Mouse (Mus musculus) kidney, embryonic 15.5 days (tissue): ENCODE data around the gene Mstn. TPM values are rescaled to one million over a fixed set of nuclear protein-coding genes. Genes with fewer than 3 reads are reported as not detected.

Experiments
- ATAC-seq: fragments of 200-750 bp; cut with Nextera tagmentation; replicated peaks from 2 replicates; pipeline ENCODE4 v1.8.0; 2017; ENCODE audit warnings: moderate TSS enrichment; ENCODE audit not compliant: low FRiP score
- H3K27ac ChIP-seq: fragments of 300-500 bp; sonication (generic); 2 replicates; pipeline ENCODE4 v1.5.1; 2015; ENCODE audit warnings: mild to moderate bottlenecking, inconsistent platforms
- H3K27me3 ChIP-seq: fragments of 300-500 bp; sonication (generic); 2 replicates; pipeline ENCODE4 v1.6.1; 2015; ENCODE audit warnings: inconsistent platforms
- H3K36me3 ChIP-seq: fragments of 300-500 bp; sonication (generic); 2 replicates; pipeline ENCODE4 v1.6.1; 2015; ENCODE audit warnings: inconsistent platforms
- H3K4me1 ChIP-seq: fragments of 300-500 bp; sonication (generic); 2 replicates; pipeline ENCODE4 v1.6.1; 2015; ENCODE audit warnings: inconsistent platforms
- H3K4me2 ChIP-seq: fragments of 300-500 bp; sonication (generic); 2 replicates; pipeline ENCODE4 v1.6.1; 2015; ENCODE audit warnings: moderate library complexity, mild to moderate bottlenecking, inconsistent platforms
- H3K4me3 ChIP-seq: fragments of 300-500 bp; sonication (generic); replicated peaks from 2 replicates; pipeline ENCODE4 v1.5.1; 2015; ENCODE audit warnings: mild to moderate bottlenecking, inconsistent platforms
- H3K9ac ChIP-seq: fragments of 300-500 bp; sonication (generic); 2 replicates; pipeline ENCODE4 v1.6.1; 2015; ENCODE audit warnings: mild to moderate bottlenecking, inconsistent platforms
- H3K9me3 ChIP-seq: fragments of 300-500 bp; sonication (generic); replicated peaks from 2 replicates; pipeline ENCODE4 v1.6.1; 2016; ENCODE audit warnings: inconsistent platforms
- WGBS: fragments of 180-500 bp; shearing (Covaris S2); methylation state at CpG from one replicate; pipeline ENCODE4 v1.1.7; 2015; ENCODE audit warnings: mixed read lengths; 5-methylcytosine and 5-hydroxymethylcytosine counted together
- polyA plus RNA-seq: library from polyadenylated mRNA; unstranded; fragments of >200 nt; fragmentation: Nextera tagmentation; extraction: Ambion mirVana; gene quantifications from 2 replicates; pipeline ENCODE4 v1.2.1, GENCODE M21; 2015

Gene Mstn
- 0.38 and 0.72 TPM in 2 replicates for polyA plus RNA-seq

DNA sequence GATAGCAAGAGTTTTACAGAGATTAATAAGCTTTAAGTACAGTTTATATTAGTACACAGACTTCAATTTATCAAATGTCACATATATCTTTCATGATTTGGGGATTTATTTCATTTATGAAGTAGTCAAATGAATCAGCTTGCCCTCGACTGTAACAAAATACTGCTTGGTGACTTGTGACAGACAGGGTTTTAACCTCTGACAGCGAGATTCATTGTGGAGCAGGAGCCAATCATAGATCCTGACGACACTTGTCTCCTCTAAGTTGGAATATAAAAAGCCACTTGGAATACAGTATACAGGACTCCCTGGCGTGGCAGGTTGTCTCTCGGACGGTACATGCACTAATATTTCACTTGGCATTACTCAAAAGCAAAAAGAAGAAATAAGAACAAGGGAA lies at the start of gene Mstn:
Gene Mstn (plus strand): TSS at position 301 of the 400 bp plus-strand sequence.
- no peak for ATAC-seq
- no peaks in the 10 kb centered on the region for H3K36me3 ChIP-seq
- H3K4me1 ChIP-seq = peaks cover 10% of the 10 kb centered on the region
- WGBS = 38% methylated on average over 6 of the region's 6 CpGs
- H3K4me2 ChIP-seq = peak within 1 kb of the TSS; percentile 30; the same call in 1 of the 2 replicates
- no peaks in the 10 kb centered on the region for H3K27me3 ChIP-seq
- no peak within 1 kb of the TSS for H3K4me3 ChIP-seq
- H3K9ac ChIP-seq = no peak within 1 kb of the TSS
- no peak within 1 kb of the TSS for H3K27ac ChIP-seq
- no peaks in the 10 kb centered on the region for H3K9me3 ChIP-seq

GRCm38 (mm10) chr1:53014716-53015115 lies 46.7 kb upstream of the Mstn start:
- Histone ChIP-seq H3K4me3 (no peak overlapping the region), H3K27ac (no peak overlapping the region), H3K4me2 (no peak overlapping the region), H3K36me3 (no peaks in the 10 kb centered on the region), H3K9me3 (no peaks in the 10 kb centered on the region), H3K27me3 (no peaks in the 10 kb centered on the region), H3K9ac (no peak overlapping the region), H3K4me1 (no peaks in the 10 kb centered on the region)
- WGBS = 82% methylated on average over 6 of the region's 6 CpGs
- no peak for ATAC-seq

DNA sequence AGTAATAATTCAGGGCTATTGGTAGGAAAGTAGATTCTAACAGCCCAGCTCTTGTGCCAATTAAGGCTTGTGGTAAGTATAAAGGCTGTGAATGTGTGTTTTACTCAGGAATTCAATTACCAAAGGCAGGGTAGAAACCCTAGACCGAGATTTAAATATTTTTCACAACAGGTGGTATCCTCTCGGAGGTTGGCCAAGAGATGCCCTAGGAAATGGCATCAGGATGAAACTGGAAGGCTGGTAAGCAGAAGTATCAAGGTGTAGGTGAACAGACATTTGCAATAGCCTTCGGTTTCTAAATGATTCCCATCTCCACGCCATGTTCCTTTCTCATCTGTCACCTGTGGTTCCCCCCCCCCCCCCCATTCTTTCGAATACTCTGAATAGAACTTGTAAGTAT lies 45.8 kb upstream of the Mstn start:
- H3K27me3 ChIP-seq = no peaks in the 10 kb centered on the region
- ATAC-seq = no peak
- H3K36me3 ChIP-seq = no peaks in the 10 kb centered on the region
- H3K4me1 ChIP-seq = no peaks in the 10 kb centered on the region
- H3K9ac ChIP-seq = no peak overlapping the region
- no peaks in the 10 kb centered on the region for H3K9me3 ChIP-seq
- H3K4me2 ChIP-seq = no peak overlapping the region
- no peak overlapping the region for H3K27ac ChIP-seq
- WGBS = 82% methylated on average over 5 of the region's 5 CpGs
- no peak overlapping the region for H3K4me3 ChIP-seq

GRCm38 (mm10) chr1:53018746-53019505 lies 42.5 kb upstream of the Mstn start:
- 62% methylated on average over 3 of the region's 3 CpGs for WGBS
- Histone ChIP-seq H3K4me2 (no peak overlapping the region), H3K36me3 (no peaks in the 10 kb centered on the region), H3K9me3 (no peaks in the 10 kb centered on the region), H3K27me3 (no peaks in the 10 kb centered on the region), H3K4me1 (no peaks in the 10 kb centered on the region), H3K27ac (no peak overlapping the region), H3K9ac (no peak overlapping the region), H3K4me3 (no peak overlapping the region)
- ATAC-seq = no peak

- Histone ChIP-seq H3K4me2 (no peak within 1 kb of the TSS), H3K9ac (no peak within 1 kb of the TSS), H3K4me1 (no peaks in the 10 kb centered on the region), H3K27me3 (no peaks in the 10 kb centered on the region), H3K4me3 (no peak within 1 kb of the TSS), H3K36me3 (no peaks in the 10 kb centered on the region), H3K9me3 (no peaks in the 10 kb centered on the region), H3K27ac (no peak within 1 kb of the TSS)
- 65% methylated on average over 5 of the region's 5 CpGs for WGBS
- ATAC-seq = no peak
Measured at GRCm38 (mm10) chr1:53020079-53020478, 41.4 kb upstream of the Mstn start, which contains the start of gene 1700019D03Rik. Gene 1700019D03Rik (minus strand): TSS chr1:53020179.

DNA sequence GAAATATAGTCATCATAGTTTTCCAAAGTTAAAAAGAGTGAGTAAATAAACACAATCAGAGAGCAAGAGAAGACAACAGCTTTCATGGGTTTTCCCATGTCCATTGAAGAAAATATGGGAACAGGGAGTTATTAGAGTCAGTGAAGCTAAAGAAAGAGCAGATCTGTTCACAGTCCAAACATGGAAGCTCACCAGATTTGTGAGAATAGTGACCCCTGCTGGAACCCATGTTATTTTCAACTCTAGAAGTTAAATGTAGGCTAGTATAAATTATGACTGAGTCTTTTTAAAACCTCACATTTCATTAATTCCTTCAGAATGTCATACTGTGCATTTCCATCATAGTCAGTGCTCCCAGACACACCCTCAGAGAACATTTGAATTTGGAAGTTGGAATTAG lies 28.9 kb upstream of the Mstn start:
- H3K27me3 ChIP-seq = no peaks in the 10 kb centered on the region
- no peak for ATAC-seq

GRCm38 (mm10) chr1:53037443-53037871 lies 24.0 kb upstream of the Mstn start:
- Histone ChIP-seq H3K4me2 (no peak overlapping the region), H3K9me3 (no peaks in the 10 kb centered on the region), H3K9ac (no peak overlapping the region), H3K27ac (no peak overlapping the region), H3K4me1 (no peaks in the 10 kb centered on the region), H3K27me3 (no peaks in the 10 kb centered on the region), H3K4me3 (no peak overlapping the region), H3K36me3 (no peaks in the 10 kb centered on the region)
- WGBS = 83% methylated on average over 5 of the region's 5 CpGs
- no peak for ATAC-seq

More for the DNA sequence above, 28.9 kb upstream of the Mstn start:
- H3K4me3 ChIP-seq = no peak overlapping the region
- H3K36me3 ChIP-seq = no peaks in the 10 kb centered on the region
- H3K9ac ChIP-seq = no peak overlapping the region
- H3K9me3 ChIP-seq = no peaks in the 10 kb centered on the region
- no peaks in the 10 kb centered on the region for H3K4me1 ChIP-seq
- no peak overlapping the region for H3K4me2 ChIP-seq
- H3K27ac ChIP-seq = no peak overlapping the region

GRCm38 (mm10) chr1:53049763-53050427 lies 11.5 kb upstream of the Mstn start:
- no peak overlapping the region for H3K9ac ChIP-seq
- 80% methylated on average over 8 of the region's 8 CpGs for WGBS
- no peaks in the 10 kb centered on the region for H3K9me3 ChIP-seq
- no peak overlapping the region for H3K4me2 ChIP-seq
- no peak overlapping the region for H3K27ac ChIP-seq
- ATAC-seq = no peak
- no peak overlapping the region for H3K4me3 ChIP-seq
- H3K36me3 ChIP-seq = no peaks in the 10 kb centered on the region
- no peaks in the 10 kb centered on the region for H3K27me3 ChIP-seq
- H3K4me1 ChIP-seq = no peaks in the 10 kb centered on the region

DNA sequence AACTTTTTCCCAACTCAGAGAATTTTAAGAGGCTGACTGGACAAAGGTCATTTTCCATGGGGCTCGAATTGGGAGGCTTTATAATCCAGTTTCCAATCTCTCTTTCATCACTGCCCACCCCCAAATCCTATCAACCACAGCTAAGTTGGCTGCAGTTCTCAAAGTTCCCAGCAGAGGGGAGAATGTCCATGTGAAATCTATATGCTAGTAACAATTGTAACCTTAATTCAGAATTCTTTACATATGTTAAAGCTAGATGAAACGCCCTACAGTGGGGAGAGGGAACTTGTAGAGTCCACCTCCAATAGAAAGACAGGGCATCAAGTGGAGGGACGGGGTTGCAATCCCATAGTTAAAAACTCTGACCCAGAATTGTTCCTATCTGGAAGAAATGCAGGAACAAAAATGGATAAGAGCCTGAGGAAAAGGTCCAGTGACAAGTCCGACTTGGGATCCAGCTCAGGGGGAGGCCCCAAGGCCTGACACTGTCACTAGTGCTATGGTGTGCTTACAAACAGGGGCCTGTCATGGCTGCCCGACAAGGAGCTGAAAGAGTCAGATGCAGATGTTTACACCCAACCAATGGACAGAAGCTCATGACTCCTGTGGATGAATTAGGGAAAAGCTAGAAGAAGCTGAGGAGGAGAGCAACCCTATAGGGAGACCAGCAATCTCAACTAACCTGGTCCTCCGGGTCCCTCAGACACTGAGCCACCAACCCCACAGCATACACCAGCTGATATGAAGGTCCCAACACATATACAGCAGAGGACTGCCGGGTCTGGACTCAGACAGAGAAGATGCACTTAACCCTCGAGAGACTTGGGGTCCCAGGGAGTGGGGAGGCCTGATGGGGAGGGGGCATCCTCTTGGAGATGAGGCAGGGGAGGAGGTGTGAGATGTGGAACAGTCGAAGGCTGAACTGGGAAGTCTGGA lies 8.1 kb upstream of the Mstn start:
- Histone ChIP-seq H3K9me3 (no peaks in the 10 kb centered on the region), H3K4me3 (no peak overlapping the region), H3K27me3 (no peaks in the 10 kb centered on the region), H3K36me3 (no peaks in the 10 kb centered on the region), H3K4me2 (no peak overlapping the region), H3K4me1 (no peaks in the 10 kb centered on the region), H3K27ac (no peak overlapping the region), H3K9ac (no peak overlapping the region)
- ATAC-seq = no peak
- 44% methylated on average over 9 of the region's 9 CpGs for WGBS

GRCm38 (mm10) chr1:53059106-53059505 lies 2.3 kb upstream of the Mstn start:
- no peaks in the 10 kb centered on the region for H3K9me3 ChIP-seq
- no peaks in the 10 kb centered on the region for H3K36me3 ChIP-seq
- H3K9ac ChIP-seq = no peak overlapping the region
- H3K4me2 ChIP-seq = no peak overlapping the region
- H3K4me3 ChIP-seq = no peak overlapping the region
- no peak for ATAC-seq
- H3K27ac ChIP-seq = no peak overlapping the region
- no peaks in the 10 kb centered on the region for H3K27me3 ChIP-seq
- peaks cover 10% of the 10 kb centered on the region for H3K4me1 ChIP-seq
- WGBS = 63% methylated on average over 5 of the region's 5 CpGs

DNA sequence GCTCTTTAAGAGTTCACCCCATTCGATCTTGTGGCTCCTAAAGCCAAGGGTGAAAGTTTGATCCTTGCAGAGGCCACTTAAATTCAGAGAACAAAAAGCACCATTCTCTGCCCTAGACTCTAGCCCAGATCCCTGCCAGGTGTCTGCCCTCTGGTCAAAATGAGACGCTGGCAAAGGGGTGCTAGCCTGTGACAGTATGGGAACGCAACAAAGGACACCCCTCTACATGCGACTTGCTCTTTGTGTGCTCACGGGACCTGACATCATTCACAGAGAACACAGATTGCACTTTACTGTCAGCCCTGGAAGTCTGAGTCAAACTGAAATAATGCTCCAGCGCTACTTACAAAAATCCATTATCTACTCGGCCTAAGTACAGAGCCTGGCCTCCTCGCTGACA lies 941 bp upstream of the Mstn start:
- no peak overlapping the region for H3K4me2 ChIP-seq
- H3K4me3 ChIP-seq = no peak overlapping the region
- H3K9ac ChIP-seq = no peak overlapping the region
- no peak for ATAC-seq
- no peaks in the 10 kb centered on the region for H3K36me3 ChIP-seq
- H3K9me3 ChIP-seq = no peaks in the 10 kb centered on the region
- WGBS = 59% methylated on average over 8 of the region's 8 CpGs
- no peak overlapping the region for H3K27ac ChIP-seq
- no peaks in the 10 kb centered on the region for H3K27me3 ChIP-seq
- peaks cover 10% of the 10 kb centered on the region for H3K4me1 ChIP-seq
